Mouse (Mus musculus) erythroblast, embryonic 14.5 days (primary cell): ENCODE measurements around the gene Psors1c2. TPM values are rescaled to one million over a fixed set of nuclear protein-coding genes. Genes with fewer than 3 reads are reported as not detected.

Experiments used
- H3K27me3 ChIP-seq: 2 replicates; pipeline ENCODE4 v1.6.1; 2012; ENCODE audit warnings: inconsistent platforms; ENCODE audit not compliant: control insufficient read depth
- H3K36me3 ChIP-seq: 2 replicates; pipeline ENCODE4 v1.6.1; 2012; ENCODE audit warnings: mild to moderate bottlenecking, inconsistent platforms; ENCODE audit not compliant: control insufficient read depth
- H3K4me1 ChIP-seq: 2 replicates; pipeline ENCODE4 v1.6.1; 2012; ENCODE audit warnings: inconsistent platforms; ENCODE audit not compliant: control insufficient read depth
- H3K4me3 ChIP-seq: replicated peaks from 2 replicates; pipeline ENCODE3; 2012; ENCODE audit warnings: moderate library complexity, mild to moderate bottlenecking, inconsistent platforms
- H3K9me3 ChIP-seq: 2 replicates; pipeline ENCODE4 v1.6.1; 2012; ENCODE audit warnings: low read length, inconsistent platforms, mixed read lengths; ENCODE audit not compliant: control insufficient read depth
- GATA1 ChIP-seq: IDR thresholded peaks from 2 replicates; pipeline ENCODE4 v1.6.1; 2012; ENCODE audit warnings: low read length, inconsistent platforms, mixed read lengths
- TAL1 ChIP-seq: IDR thresholded peaks from 3 replicates; pipeline ENCODE4 v1.6.1; 2012; ENCODE audit warnings: low read length, inconsistent platforms, mixed read lengths
- polyA plus RNA-seq: library from polyadenylated mRNA; stranded (reverse); fragments of >175 nt; gene quantifications from 2 replicates; pipeline ENCODE4 v1.2.3, GENCODE M21; 2012

The Psors1c2 gene
- polyA plus RNA-seq, 1 experiment: 0.51 TPM

GRCm38 (mm10) chr17:35515911-35516640, 16.9 kb upstream of the Psors1c2 start:
- no peaks in the 10 kb centered on the region for H3K9me3 ChIP-seq
- peak overlapping the region; percentile 68 for H3K4me3 ChIP-seq
- H3K4me1 ChIP-seq: peaks cover 50% of the 10 kb centered on the region
- H3K27me3 ChIP-seq: no peaks in the 10 kb centered on the region
- TF ChIP-seq TAL1 (no peak), GATA1 (no peak)
- H3K36me3 ChIP-seq: peaks cover 71% of the 10 kb centered on the region

GRCm38 (mm10) chr17:35516652-35517500, 16.1 kb upstream of the Psors1c2 start, which contains the start of the genes Tcf19 and Cchcr1:
TSS of gene Tcf19 (minus strand) at chr17:35516824.
TSS of gene Cchcr1 (plus strand) at chr17:35517100.
- Histone ChIP-seq H3K27me3 (no peaks in the 10 kb centered on the region), H3K4me1 (peaks cover 50% of the 10 kb centered on the region), H3K36me3 (peaks cover 72% of the 10 kb centered on the region), H3K4me3 (peak within 1 kb of the TSS; percentile 68), H3K9me3 (no peaks in the 10 kb centered on the region)
- TF ChIP-seq TAL1 (no peak), GATA1 (no peak)

- Histone ChIP-seq H3K36me3 (peaks cover 70% of the 10 kb centered on the region), H3K4me1 (peaks cover 50% of the 10 kb centered on the region)
- TF ChIP-seq TAL1 (no peak), GATA1 (no peak)
These were observed 15.5 kb upstream of the Psors1c2 start for GRCm38 (mm10) chr17:35517526-35517925.

GRCm38 (mm10) chr17:35524354-35524753, 8.6 kb upstream of the Psors1c2 start:
- Histone ChIP-seq H3K36me3 (peaks cover 90% of the 10 kb centered on the region), H3K4me3 (no peak overlapping the region), H3K4me1 (peaks cover 2% of the 10 kb centered on the region), H3K9me3 (no peaks in the 10 kb centered on the region), H3K27me3 (no peaks in the 10 kb centered on the region)
- TF ChIP-seq TAL1 (no peak), GATA1 (no peak)

More at GRCm38 (mm10) chr17:35517526-35517925, 15.5 kb upstream of the Psors1c2 start:
- H3K27me3 ChIP-seq: no peaks in the 10 kb centered on the region
- H3K9me3 ChIP-seq: no peaks in the 10 kb centered on the region
- peak overlapping the region; percentile 68 for H3K4me3 ChIP-seq

GRCm38 (mm10) chr17:35526644-35527043, 6.4 kb upstream of the Psors1c2 start:
- Histone ChIP-seq H3K27me3 (no peaks in the 10 kb centered on the region), H3K4me3 (no peak overlapping the region), H3K36me3 (peaks cover 84% of the 10 kb centered on the region), H3K4me1 (no peaks in the 10 kb centered on the region), H3K9me3 (no peaks in the 10 kb centered on the region)
- TF ChIP-seq TAL1 (no peak), GATA1 (no peak)

- H3K9me3 ChIP-seq: no peaks in the 10 kb centered on the region
These were observed 641 bp upstream of the Psors1c2 start for GRCm38 (mm10) chr17:35532360-35532759.

GRCm38 (mm10) chr17:35534343-35534742, 1.3 kb downstream of the Psors1c2 start:
- Histone ChIP-seq H3K36me3 (peaks cover 16% of the 10 kb centered on the region), H3K27me3 (peaks cover 4% of the 10 kb centered on the region; the same call in 1 of the 2 replicates), H3K9me3 (no peaks in the 10 kb centered on the region), H3K4me3 (no peak overlapping the region), H3K4me1 (no peaks in the 10 kb centered on the region)
- no peak for TF ChIP-seq TAL1
- TF ChIP-seq GATA1: no peak

More at GRCm38 (mm10) chr17:35532360-35532759, 641 bp upstream of the Psors1c2 start:
- peaks cover 2% of the 10 kb centered on the region; the same call in 1 of the 2 replicates for H3K27me3 ChIP-seq
- H3K4me1 ChIP-seq: no peaks in the 10 kb centered on the region
- H3K4me3 ChIP-seq: no peak overlapping the region
- H3K36me3 ChIP-seq: peaks cover 34% of the 10 kb centered on the region
- no peak for TF ChIP-seq GATA1
- TF ChIP-seq TAL1: no peak

- H3K9me3 ChIP-seq: no peaks in the 10 kb centered on the region
- H3K36me3 ChIP-seq: no peaks in the 10 kb centered on the region
- H3K4me1 ChIP-seq: no peaks in the 10 kb centered on the region
- peaks cover 4% of the 10 kb centered on the region; the same call in 1 of the 2 replicates for H3K27me3 ChIP-seq
- TF ChIP-seq TAL1 (no peak), GATA1 (no peak)
- H3K4me3 ChIP-seq: no peak overlapping the region
These were observed 4.4 kb downstream of the Psors1c2 start for GRCm38 (mm10) chr17:35537421-35537820.

- H3K9me3 ChIP-seq: no peaks in the 10 kb centered on the region
- 0 out of 2 replicates have a peak, but pooled peaks cover 2% of the 10 kb centered on the region for H3K27me3 ChIP-seq
- no peak overlapping the region for H3K4me3 ChIP-seq
- no peaks in the 10 kb centered on the region for H3K4me1 ChIP-seq
- TF ChIP-seq GATA1: no peak
- H3K36me3 ChIP-seq: no peaks in the 10 kb centered on the region
These were observed 5.5 kb downstream of the Psors1c2 start for GRCm38 (mm10) chr17:35538476-35538875.
